Mouse (Mus musculus) liver, adult 2 months (tissue): ENCODE results near the gene Dnajc16. TPM values are rescaled to one million over a fixed set of nuclear protein-coding genes. Genes with fewer than 3 reads are reported as not detected.

ENCODE experiments used
- DNase-seq: peaks from one replicate; pipeline ENCODE4 v3.0.0-alpha.2; 2011; ENCODE audit warnings: low read depth, low spot score; ENCODE audit errors: extremely low read depth
- H3K27ac ChIP-seq: fragments of 200-500 bp; replicated peaks from 2 replicates; pipeline ENCODE4 v1.5.1; 2012; ENCODE audit warnings: low read depth, mild to moderate bottlenecking, control low read depth, inconsistent platforms, low read length; ENCODE audit not compliant: insufficient read depth
- H3K27me3 ChIP-seq: fragments of 200-500 bp; 2 replicates; pipeline ENCODE4 v1.6.1; 2012; ENCODE audit warnings: mild to moderate bottlenecking, moderate library complexity, low read length, inconsistent platforms; ENCODE audit not compliant: control insufficient read depth, insufficient read depth
- H3K36me3 ChIP-seq: fragments of 200-500 bp; 2 replicates; pipeline ENCODE4 v1.6.1; 2012; ENCODE audit warnings: low read length, inconsistent platforms; ENCODE audit not compliant: control insufficient read depth, insufficient read depth
- H3K4me1 ChIP-seq: fragments of 200-500 bp; 2 replicates; pipeline ENCODE4 v1.6.1; 2011; ENCODE audit warnings: low read length; ENCODE audit not compliant: control insufficient read depth, insufficient read depth
- H3K4me3 ChIP-seq: fragments of 200-500 bp; 2 replicates; pipeline ENCODE4 v1.5.1; 2011; ENCODE audit warnings: low read depth, mild to moderate bottlenecking, control low read depth, low read length, moderate library complexity; ENCODE audit not compliant: insufficient read depth
- H3K79me2 ChIP-seq: fragments of 200-500 bp; 2 replicates; pipeline ENCODE4 v1.6.1; 2012; ENCODE audit warnings: inconsistent platforms, mild to moderate bottlenecking, low read length, moderate library complexity; ENCODE audit not compliant: control insufficient read depth, insufficient read depth
- H3K9ac ChIP-seq: fragments of 200-500 bp; 2 replicates; pipeline ENCODE4 v1.6.1; 2012; ENCODE audit warnings: low read depth, mild to moderate bottlenecking, control low read depth, inconsistent platforms, low read length
- CTCF ChIP-seq: fragments of 200-500 bp; IDR thresholded peaks from 2 replicates; pipeline ENCODE4 v1.5.1; 2011; ENCODE audit warnings: low read depth, low read length, control low read depth
- POLR2A ChIP-seq: fragments of 200-500 bp; IDR thresholded peaks from 2 replicates; pipeline ENCODE4 v1.6.1; 2011; ENCODE audit warnings: low read length, control low read depth; ENCODE audit not compliant: insufficient read depth; ENCODE audit errors: extremely low read depth
- WGBS: fragments of 180-500 bp; shearing (Covaris S2); methylation state at CpG from one replicate; pipeline ENCODE4 v1.1.7; 2018; 5-methylcytosine and 5-hydroxymethylcytosine counted together
- polyA plus RNA-seq: library from polyadenylated mRNA; depleted of rRNA; stranded (reverse); fragments of >200 nt; gene quantifications from 2 replicates; pipeline ENCODE4 v1.2.3, GENCODE M21; 2012
- total RNA-seq: library from RNA; depleted of rRNA; stranded (reverse); fragments of >200 nt; gene quantifications from 2 replicates; pipeline ENCODE4 v1.2.3, GENCODE M21; 2014

Gene Dnajc16
- total and polyA plus RNA-seq, 2 experiments = 3.8 to 5.6 TPM

DNA sequence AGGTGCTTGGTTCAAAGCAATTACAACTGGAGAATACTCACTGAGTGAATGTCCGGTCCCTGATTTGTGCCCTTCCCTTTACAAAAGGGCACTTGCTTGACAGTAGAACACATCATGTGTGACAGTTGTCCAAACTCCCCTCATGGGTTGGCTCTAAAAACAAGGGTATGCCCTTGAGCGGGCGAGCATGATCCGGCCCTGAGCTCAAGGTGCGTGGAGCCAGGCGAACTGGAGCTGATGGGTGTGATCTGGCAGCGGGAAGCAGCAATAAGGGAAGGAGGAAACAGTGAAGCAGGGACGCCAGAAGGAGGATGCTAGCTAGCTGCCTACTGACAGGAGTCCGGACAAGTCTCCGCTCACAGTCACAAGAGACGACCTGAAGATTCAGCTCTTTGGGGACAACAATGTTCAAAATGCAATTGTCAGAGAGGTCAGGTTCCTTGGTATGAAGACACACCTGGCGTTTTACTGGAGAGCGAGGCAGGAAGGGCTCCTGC lies 28.6 kb downstream of the Dnajc16 start:
- Histone ChIP-seq H3K27me3 (no peaks in the 10 kb centered on the region), H3K9ac (no peak overlapping the region), H3K79me2 (no peaks in the 10 kb centered on the region), H3K27ac (no peak overlapping the region), H3K36me3 (peaks cover 17% of the 10 kb centered on the region), H3K4me3 (no peak overlapping the region), H3K4me1 (0 out of 2 replicates have a peak, but pooled peaks cover 2% of the 10 kb centered on the region)
- no peak for TF ChIP-seq CTCF
- no peak for TF ChIP-seq POLR2A
- WGBS = 90% methylated on average over 13 of the region's 13 CpGs
- DNase-seq = no peak

DNA sequence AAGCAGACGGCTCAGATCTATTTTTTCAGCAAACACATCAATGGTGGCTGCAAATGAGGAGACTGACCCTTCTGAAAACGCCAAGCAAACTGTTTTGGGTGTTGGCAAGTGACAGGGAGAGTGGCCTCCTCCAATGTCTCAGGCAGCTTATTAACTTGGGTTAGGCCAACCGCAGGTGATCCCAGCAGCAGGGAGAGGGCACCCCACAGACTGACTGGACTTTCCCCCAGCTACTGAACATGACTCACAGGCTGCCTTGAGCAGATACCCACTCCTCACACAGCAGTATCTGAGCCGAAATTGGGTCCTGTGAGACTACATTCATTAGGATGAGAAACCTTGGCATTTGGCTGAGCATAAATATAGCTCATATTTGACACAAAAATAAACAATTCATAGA lies 29.8 kb downstream of the Dnajc16 start:
- no peaks in the 10 kb centered on the region for H3K27me3 ChIP-seq
- no peak overlapping the region for H3K4me3 ChIP-seq
- DNase-seq = no peak
- no peaks in the 10 kb centered on the region for H3K4me1 ChIP-seq
- no peak overlapping the region for H3K27ac ChIP-seq
- H3K79me2 ChIP-seq = no peaks in the 10 kb centered on the region
- no peak overlapping the region for H3K9ac ChIP-seq
- TF ChIP-seq CTCF (no peak), POLR2A (no peak)
- 58% methylated on average over 4 of the region's 4 CpGs for WGBS
- H3K36me3 ChIP-seq = peaks cover 22% of the 10 kb centered on the region

DNA sequence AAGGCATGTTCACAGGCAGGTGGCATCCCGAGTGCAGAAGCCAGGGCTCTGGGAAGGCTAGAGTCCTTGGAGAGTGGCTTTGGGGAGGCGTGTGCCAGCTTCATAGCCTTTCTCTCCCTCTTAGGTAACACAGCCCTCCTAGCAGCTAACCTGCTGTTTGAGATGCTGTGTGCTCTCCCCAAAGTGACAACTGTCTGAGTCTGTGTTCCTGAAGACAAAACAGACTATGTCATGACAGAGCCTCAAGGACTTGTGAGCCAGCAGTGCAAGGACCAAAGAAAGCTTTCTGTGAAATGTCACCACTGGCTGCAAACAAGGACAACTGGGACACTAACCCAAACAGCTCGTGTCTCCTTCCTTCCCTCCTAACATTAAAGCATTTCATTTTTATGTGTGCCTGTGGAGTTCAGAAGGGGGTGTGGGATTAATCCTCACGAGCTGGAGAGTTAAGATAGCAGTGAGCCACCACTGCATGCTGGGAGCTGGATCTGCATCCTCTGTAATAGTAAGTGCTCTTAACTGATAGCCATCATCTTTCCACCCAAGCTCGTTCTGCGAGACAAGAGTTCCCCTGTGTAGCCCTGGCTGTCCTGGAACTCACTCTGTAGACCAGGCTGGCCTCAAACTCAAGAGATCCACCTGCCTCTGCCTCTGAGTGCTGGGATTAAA lies 31.7 kb downstream of the Dnajc16 start:
- no peaks in the 10 kb centered on the region for H3K27me3 ChIP-seq
- peaks cover 38% of the 10 kb centered on the region for H3K36me3 ChIP-seq
- H3K9ac ChIP-seq = no peak overlapping the region
- TF ChIP-seq CTCF (no peak), POLR2A (no peak)
- no peaks in the 10 kb centered on the region for H3K4me1 ChIP-seq
- H3K4me3 ChIP-seq = no peak overlapping the region
- no peak for DNase-seq
- H3K79me2 ChIP-seq = no peaks in the 10 kb centered on the region
- no peak overlapping the region for H3K27ac ChIP-seq
- WGBS = 85% methylated on average over 6 of the region's 6 CpGs

DNA sequence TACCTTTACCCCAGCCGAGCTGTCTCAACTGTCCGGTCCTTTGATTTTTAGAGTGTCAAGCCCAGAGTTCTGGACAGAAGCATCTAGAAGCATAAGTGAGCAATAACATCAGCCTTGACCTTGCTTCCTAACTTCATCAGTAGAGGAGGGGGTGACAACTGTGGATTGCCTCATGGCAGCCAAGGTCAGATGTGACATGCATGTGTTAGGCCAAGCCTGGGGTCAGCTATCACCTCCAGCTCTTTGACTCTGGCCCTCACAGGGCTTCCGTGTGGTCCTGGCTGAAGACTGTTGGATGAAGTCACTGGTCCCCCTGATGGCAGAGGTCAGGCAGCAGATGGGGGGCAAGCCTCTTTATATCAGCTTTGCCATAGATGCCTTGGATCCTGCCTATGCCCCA lies 33.6 kb downstream of the Dnajc16 start:
- H3K27ac ChIP-seq = no peak overlapping the region
- no peaks in the 10 kb centered on the region for H3K27me3 ChIP-seq
- peaks cover 39% of the 10 kb centered on the region for H3K36me3 ChIP-seq
- TF ChIP-seq POLR2A (no peak), CTCF (no peak)
- DNase-seq = no peak
- no peaks in the 10 kb centered on the region for H3K4me1 ChIP-seq
- 0 out of 2 replicates have a peak, but pooled peaks cover 2% of the 10 kb centered on the region for H3K79me2 ChIP-seq
- no peak overlapping the region for H3K9ac ChIP-seq
- WGBS = 88% methylated on average over 3 of the region's 3 CpGs
- H3K4me3 ChIP-seq = no peak overlapping the region

DNA sequence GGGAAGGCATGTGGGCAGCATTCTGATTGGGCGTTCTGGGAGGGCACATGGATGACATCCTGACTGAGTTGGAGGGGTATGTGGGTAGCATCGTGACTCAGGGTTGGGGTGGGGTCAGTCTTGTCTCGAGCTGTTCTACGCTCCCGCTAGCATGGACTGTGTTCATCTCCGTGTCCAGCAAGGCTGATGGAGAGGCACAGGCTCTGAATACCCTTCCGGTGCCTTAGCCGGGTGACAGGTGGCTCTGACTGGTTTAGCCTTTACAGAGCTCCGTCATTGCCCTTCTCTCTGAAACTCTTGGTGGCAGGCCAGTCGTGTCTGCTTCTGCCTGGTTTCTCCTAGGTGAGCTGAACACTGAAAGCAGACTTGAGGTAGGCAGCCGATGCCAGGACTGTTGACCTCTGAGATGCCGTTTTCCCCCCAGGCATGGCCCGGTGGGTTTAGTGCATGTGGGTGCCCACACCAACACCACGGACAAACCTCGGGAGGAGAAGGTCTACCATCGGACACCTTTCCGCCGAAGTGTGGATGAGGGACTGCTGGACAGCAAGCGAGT lies 35.3 kb downstream of the Dnajc16 start:
- no peak for DNase-seq
- peaks cover 5% of the 10 kb centered on the region; the same call in 1 of the 2 replicates for H3K79me2 ChIP-seq
- WGBS = 92% methylated on average over 19 of the region's 19 CpGs
- H3K4me3 ChIP-seq = no peak overlapping the region
- no peak overlapping the region for H3K27ac ChIP-seq
- H3K27me3 ChIP-seq = no peaks in the 10 kb centered on the region
- peaks cover 6% of the 10 kb centered on the region; the same call in 1 of the 2 replicates for H3K4me1 ChIP-seq
- no peak overlapping the region for H3K9ac ChIP-seq
- peaks cover 39% of the 10 kb centered on the region for H3K36me3 ChIP-seq
- TF ChIP-seq POLR2A (no peak), CTCF (no peak)

DNA sequence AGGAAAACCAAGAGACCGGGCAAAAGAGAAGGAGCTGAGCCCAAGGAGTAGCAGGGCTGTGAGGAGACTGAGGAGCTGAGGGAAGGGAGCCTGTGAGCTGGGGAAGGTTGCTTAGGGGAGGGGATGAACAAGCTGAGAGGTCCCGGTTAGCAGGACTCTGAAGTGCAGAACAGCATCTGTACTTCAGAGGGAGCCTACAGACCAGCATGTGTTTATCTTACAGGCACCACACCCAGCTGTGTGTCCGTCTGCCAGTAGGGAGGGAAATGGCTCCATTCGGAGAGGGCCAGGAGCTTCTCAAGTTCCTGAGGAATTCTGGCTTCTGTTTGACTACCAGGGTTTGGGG lies 38.7 kb downstream of the Dnajc16 start:
- Histone ChIP-seq H3K36me3 (peaks cover 22% of the 10 kb centered on the region), H3K9ac (no peak overlapping the region), H3K79me2 (peaks cover 11% of the 10 kb centered on the region; the same call in 1 of the 2 replicates), H3K27me3 (no peaks in the 10 kb centered on the region), H3K27ac (no peak overlapping the region), H3K4me3 (no peak overlapping the region), H3K4me1 (peaks cover 16% of the 10 kb centered on the region)
- TF ChIP-seq CTCF (no peak), POLR2A (no peak)
- whole genome bisulfite sequencing = 53% methylated on average over 4 of the region's 4 CpGs
- no peak for DNase-seq
